Mouse (Mus musculus) stomach, postnatal 0 days (tissue): Measurements from ENCODE around the gene Rhd.

Experiments used
- CTCF ChIP-seq: IDR thresholded peaks from 2 replicates; pipeline ENCODE4 v1.5.1; 2016; ENCODE audit warnings: antibody characterized with exemption, low read depth, mild to moderate bottlenecking, moderate library complexity
- EP300 ChIP-seq: optimal IDR thresholded peaks from 2 replicates; pipeline ENCODE3; 2016; ENCODE audit warnings: antibody characterized with exemption

DNA sequence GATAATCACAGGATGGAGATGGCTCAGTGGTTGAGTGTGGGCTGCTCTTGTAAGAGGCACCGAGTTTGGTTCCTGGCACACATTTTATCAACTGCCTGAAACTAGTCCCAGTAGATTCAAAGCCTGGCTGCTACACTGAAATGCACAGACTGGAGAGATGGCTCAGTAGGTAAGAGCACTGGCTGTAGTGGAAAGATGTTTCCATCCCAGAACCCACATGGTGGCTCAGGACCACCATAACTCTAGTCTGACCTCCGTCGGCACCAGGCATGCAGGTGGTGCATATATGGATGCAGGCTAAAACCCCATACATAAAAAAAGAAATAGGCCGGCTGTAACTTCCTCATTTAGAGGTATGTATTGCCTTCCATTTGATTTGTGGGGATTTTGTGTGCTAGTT, 65.2 kb downstream of the Rhd start:
- TF ChIP-seq CTCF (no peak), EP300 (no peak)
